Mouse (Mus musculus) heart, embryonic 10.5 days (tissue): Measurements from ENCODE around the gene Stxbp1. TPM values are rescaled to one million over a fixed set of nuclear protein-coding genes. Genes with fewer than 3 reads are reported as not detected.

Experiments used
- DNase-seq: peaks from one replicate; pipeline ENCODE4 v3.0.0-alpha.2; 2017; ENCODE audit warnings: low spot score
- H3K27ac ChIP-seq: fragments of 300-500 bp; sonication (generic); 2 replicates; pipeline ENCODE4 v1.5.1; 2016; ENCODE audit warnings: mild to moderate bottlenecking
- H3K27me3 ChIP-seq: fragments of 300-500 bp; sonication (generic); 2 replicates; pipeline ENCODE4 v1.6.1; 2016; ENCODE audit warnings: mild to moderate bottlenecking; ENCODE audit not compliant: poor library complexity, insufficient read depth, severe bottlenecking
- H3K36me3 ChIP-seq: fragments of 300-500 bp; sonication (generic); 2 replicates; pipeline ENCODE4 v1.6.1; 2016; ENCODE audit warnings: mild to moderate bottlenecking, moderate library complexity
- H3K4me1 ChIP-seq: fragments of 300-500 bp; sonication (generic); 2 replicates; pipeline ENCODE4 v1.6.1; 2016; ENCODE audit warnings: mild to moderate bottlenecking
- H3K4me3 ChIP-seq: fragments of 300-500 bp; sonication (generic); 2 replicates; pipeline ENCODE4 v1.5.1; 2016; ENCODE audit warnings: mild to moderate bottlenecking, moderate library complexity
- H3K9me3 ChIP-seq: fragments of 300-500 bp; sonication (generic); 2 replicates; pipeline ENCODE4 v1.6.1; 2016; ENCODE audit warnings: mild to moderate bottlenecking, moderate library complexity
- WGBS: fragments of 180-500 bp; shearing (Covaris S2); methylation state at CpG from one replicate; pipeline ENCODE4 v1.1.7; 2016; 5-methylcytosine and 5-hydroxymethylcytosine counted together
- polyA plus RNA-seq: library from polyadenylated mRNA; unstranded; fragments of >200 nt; fragmentation: Nextera tagmentation; extraction: Ambion mirVana; gene quantifications from 2 replicates; pipeline ENCODE4 v1.2.1, GENCODE M21; 2016

Stxbp1 gene
- polyA plus RNA-seq, 1 experiment from 2014 or later, result 19.1 TPM

DNA sequence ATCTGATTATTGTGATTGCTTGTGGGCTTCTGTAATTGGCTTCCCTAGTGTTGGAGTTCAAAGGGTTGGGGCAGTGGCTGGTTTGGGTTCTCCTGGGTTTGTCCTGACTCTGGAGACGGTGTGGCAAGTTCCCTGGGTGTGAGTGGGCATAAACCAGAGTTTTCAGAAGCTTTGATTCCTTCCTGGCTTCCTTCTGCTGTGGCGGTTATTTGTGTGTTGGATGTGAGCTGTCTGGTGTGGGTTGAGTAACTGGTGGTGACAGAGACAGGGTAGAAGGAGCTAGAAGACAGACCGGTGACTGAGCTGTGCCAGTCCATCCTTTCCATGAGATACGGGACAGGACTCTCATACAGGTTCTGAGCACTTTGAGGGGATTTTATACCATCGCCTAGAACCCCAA, 32.5 kb upstream of the Stxbp1 start:
- Histone ChIP-seq H3K9me3 (no peaks in the 10 kb centered on the region), H3K27ac (peak overlapping the region; percentile 97; the same call in 1 of the 2 replicates), H3K4me3 (no peak overlapping the region), H3K36me3 (no peaks in the 10 kb centered on the region; the same call in 1 of the 2 replicates), H3K4me1 (peaks cover 99% of the 10 kb centered on the region), H3K27me3 (no peaks in the 10 kb centered on the region)
- WGBS, result 66% methylated on average over 5 of the region's 5 CpGs
- DNase-seq, result no peak

- H3K36me3 ChIP-seq, result no peaks in the 10 kb centered on the region; the same call in 1 of the 2 replicates
- peak overlapping the region; percentile 87 for H3K4me3 ChIP-seq
- H3K27ac ChIP-seq, result peak overlapping the region; percentile 97
- WGBS, result 49% methylated on average over 3 of the region's 3 CpGs
- H3K9me3 ChIP-seq, result no peaks in the 10 kb centered on the region
- H3K27me3 ChIP-seq, result no peaks in the 10 kb centered on the region
- peaks cover 99% of the 10 kb centered on the region for H3K4me1 ChIP-seq
- no peak for DNase-seq
Measured at GRCm38 (mm10) chr2:32878396-32878795, 31.4 kb upstream of the Stxbp1 start.

DNA sequence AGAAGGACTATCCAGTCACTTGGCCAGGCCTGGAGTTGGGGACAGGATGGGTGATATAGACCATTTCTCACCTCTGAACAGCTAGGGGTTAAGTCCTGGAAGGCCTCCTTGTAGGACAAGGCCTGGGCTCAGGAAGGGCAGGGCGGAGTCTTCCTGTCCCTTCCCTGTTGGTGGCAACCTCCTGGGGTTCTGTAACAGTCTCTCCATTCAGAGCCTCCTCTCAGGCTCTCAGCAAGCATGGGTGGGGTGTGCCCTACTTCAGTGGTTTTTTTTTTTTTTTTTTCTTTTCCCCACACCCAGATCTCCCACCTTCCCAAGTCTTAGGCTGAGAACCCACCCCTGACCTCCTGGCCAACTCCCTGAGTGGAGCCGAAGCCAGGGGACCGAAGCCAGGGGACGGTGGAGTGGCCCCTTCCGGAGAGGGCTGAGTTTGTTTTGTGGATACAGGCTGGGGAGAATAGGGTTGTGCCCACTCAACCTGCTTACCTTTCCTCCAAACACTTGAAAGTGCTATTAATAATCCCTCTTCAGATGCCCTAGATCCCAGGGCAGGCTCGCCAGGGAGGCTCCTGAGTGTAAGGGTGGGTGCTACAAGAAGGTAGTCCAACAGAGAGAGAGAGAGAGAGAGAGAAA, 30.8 kb upstream of the Stxbp1 start:
- Histone ChIP-seq H3K4me1 (peaks cover 94% of the 10 kb centered on the region), H3K27ac (peak overlapping the region; percentile 97), H3K36me3 (no peaks in the 10 kb centered on the region; the same call in 1 of the 2 replicates), H3K9me3 (no peaks in the 10 kb centered on the region), H3K27me3 (no peaks in the 10 kb centered on the region), H3K4me3 (peak overlapping the region; percentile 87)
- DNase-seq, result no peak
- 24% methylated on average over 6 of the region's 6 CpGs for whole genome bisulfite sequencing

GRCm38 (mm10) chr2:32877303-32877702, 30.3 kb upstream of the Stxbp1 start:
- Histone ChIP-seq H3K4me3 (peak overlapping the region; percentile 87), H3K36me3 (no peaks in the 10 kb centered on the region; the same call in 1 of the 2 replicates), H3K9me3 (no peaks in the 10 kb centered on the region), H3K4me1 (peaks cover 88% of the 10 kb centered on the region), H3K27me3 (no peaks in the 10 kb centered on the region), H3K27ac (peak overlapping the region; percentile 97)
- 17% methylated on average over 5 of the region's 5 CpGs for WGBS
- no peak for DNase-seq

- H3K27ac ChIP-seq, result peak overlapping the region; percentile 97
- H3K4me1 ChIP-seq, result peaks cover 82% of the 10 kb centered on the region
- WGBS, result 2% methylated on average over 20 of the region's 20 CpGs
- DNase-seq, result no peak
- no peaks in the 10 kb centered on the region for H3K27me3 ChIP-seq
- H3K36me3 ChIP-seq, result no peaks in the 10 kb centered on the region; the same call in 1 of the 2 replicates
- H3K9me3 ChIP-seq, result no peaks in the 10 kb centered on the region
- peak overlapping the region; percentile 87 for H3K4me3 ChIP-seq
Measured at GRCm38 (mm10) chr2:32876490-32877302, 29.7 kb upstream of the Stxbp1 start.

DNA sequence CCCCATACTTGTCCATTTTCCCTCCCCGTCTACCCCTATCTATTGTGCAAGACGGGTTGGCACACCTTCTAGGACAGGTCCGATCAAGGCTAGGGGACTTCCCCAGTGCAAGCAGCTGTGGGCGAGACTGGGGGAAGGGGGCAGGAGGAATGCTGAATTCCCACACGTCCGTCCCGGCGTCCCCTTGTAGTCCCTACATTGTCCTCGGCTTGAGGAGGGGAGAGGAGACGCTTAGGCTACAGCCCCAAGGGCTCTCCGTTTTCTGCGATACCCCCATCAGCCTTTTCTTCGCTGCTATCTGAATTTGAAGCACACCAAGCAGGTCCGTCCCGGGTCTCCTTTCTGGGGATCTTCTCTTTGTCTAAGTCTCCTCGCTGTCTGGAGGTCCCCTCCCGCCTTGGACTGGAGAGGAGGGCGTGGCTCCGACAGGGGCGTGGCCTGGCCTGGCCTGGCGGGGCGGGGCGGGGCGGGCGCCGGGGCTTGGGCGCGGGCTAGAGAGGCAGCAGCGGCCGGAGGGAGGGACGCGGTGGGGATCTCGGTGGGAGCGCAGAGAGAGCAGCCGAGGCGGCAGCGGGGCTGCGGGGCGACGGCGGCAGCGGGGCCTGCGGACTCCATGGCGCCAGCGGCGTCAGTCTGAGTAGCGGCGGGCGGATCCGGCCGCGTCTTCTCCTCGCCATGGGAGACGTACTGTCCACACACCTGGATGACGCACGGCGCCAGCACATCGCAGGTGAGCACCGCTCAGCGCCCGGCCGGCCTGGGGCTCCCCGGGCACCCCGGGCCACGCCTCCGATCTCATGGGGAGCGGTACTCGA, 28.8 kb upstream of the Stxbp1 start, which contains the start of gene Fam129b:
Gene Fam129b (plus strand): TSS at position 440 of the 815 bp plus-strand sequence.
- Histone ChIP-seq H3K9me3 (no peaks in the 10 kb centered on the region), H3K36me3 (no peaks in the 10 kb centered on the region; the same call in 1 of the 2 replicates), H3K4me3 (peak within 1 kb of the TSS; percentile 87), H3K4me1 (peaks cover 76% of the 10 kb centered on the region), H3K27me3 (no peaks in the 10 kb centered on the region), H3K27ac (peak within 1 kb of the TSS; percentile 97)
- WGBS, result under 1% methylated on average over 62 of the region's 68 CpGs
- peak; percentile 96 for DNase-seq

GRCm38 (mm10) chr2:32874951-32875674, 28.1 kb upstream of the Stxbp1 start:
- Histone ChIP-seq H3K4me1 (peaks cover 74% of the 10 kb centered on the region), H3K4me3 (peak overlapping the region; percentile 87), H3K36me3 (no peaks in the 10 kb centered on the region; the same call in 1 of the 2 replicates), H3K27ac (peak overlapping the region; percentile 97), H3K9me3 (no peaks in the 10 kb centered on the region), H3K27me3 (no peaks in the 10 kb centered on the region)
- DNase-seq, result no peak
- WGBS, result 14% methylated on average over 15 of the region's 15 CpGs

DNA sequence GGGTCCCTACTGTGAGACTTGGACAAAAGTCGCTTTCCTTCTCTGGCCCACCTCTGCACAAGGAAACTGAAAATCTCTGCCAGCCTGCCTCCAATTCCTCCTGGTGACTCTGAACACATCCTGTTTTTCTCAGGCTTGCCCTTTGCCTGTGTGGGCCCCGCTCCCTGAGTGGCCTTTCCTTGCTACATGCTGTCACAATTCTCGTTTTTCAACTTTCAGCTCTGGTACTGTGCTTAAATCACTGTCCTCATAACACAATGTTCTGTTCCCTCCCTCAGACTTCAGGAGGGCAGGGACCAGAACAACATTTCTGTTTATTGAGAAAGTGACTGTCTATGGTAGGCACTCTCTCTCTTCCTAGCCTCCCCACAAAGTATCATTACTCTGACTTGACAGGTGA, 27.0 kb upstream of the Stxbp1 start:
- Histone ChIP-seq H3K27ac (peak overlapping the region; percentile 97), H3K27me3 (no peaks in the 10 kb centered on the region), H3K9me3 (no peaks in the 10 kb centered on the region), H3K4me3 (peak overlapping the region; percentile 87; the same call in 1 of the 2 replicates), H3K4me1 (peaks cover 71% of the 10 kb centered on the region), H3K36me3 (no peaks in the 10 kb centered on the region)
- DNase-seq, result no peak
- 74% methylated on average over 3 of the region's 3 CpGs for WGBS

GRCm38 (mm10) chr2:32870275-32871100, 23.4 kb upstream of the Stxbp1 start:
- 42% methylated on average over 8 of the region's 8 CpGs for WGBS
- DNase-seq, result no peak
- peak overlapping the region; percentile 56; the same call in 1 of the 2 replicates for H3K27ac ChIP-seq

GRCm38 (mm10) chr2:32869721-32870274, 22.8 kb upstream of the Stxbp1 start:
- WGBS, result 53% methylated on average over 6 of the region's 6 CpGs
- Histone ChIP-seq H3K9me3 (no peaks in the 10 kb centered on the region), H3K27ac (no peak overlapping the region), H3K36me3 (no peaks in the 10 kb centered on the region), H3K27me3 (no peaks in the 10 kb centered on the region), H3K4me1 (peaks cover 38% of the 10 kb centered on the region), H3K4me3 (no peak overlapping the region)
- no peak for DNase-seq

More at GRCm38 (mm10) chr2:32870275-32871100, 23.4 kb upstream of the Stxbp1 start:
- no peaks in the 10 kb centered on the region for H3K36me3 ChIP-seq
- no peaks in the 10 kb centered on the region for H3K9me3 ChIP-seq
- H3K27me3 ChIP-seq, result no peaks in the 10 kb centered on the region
- H3K4me3 ChIP-seq, result no peak overlapping the region
- H3K4me1 ChIP-seq, result peaks cover 45% of the 10 kb centered on the region

DNA sequence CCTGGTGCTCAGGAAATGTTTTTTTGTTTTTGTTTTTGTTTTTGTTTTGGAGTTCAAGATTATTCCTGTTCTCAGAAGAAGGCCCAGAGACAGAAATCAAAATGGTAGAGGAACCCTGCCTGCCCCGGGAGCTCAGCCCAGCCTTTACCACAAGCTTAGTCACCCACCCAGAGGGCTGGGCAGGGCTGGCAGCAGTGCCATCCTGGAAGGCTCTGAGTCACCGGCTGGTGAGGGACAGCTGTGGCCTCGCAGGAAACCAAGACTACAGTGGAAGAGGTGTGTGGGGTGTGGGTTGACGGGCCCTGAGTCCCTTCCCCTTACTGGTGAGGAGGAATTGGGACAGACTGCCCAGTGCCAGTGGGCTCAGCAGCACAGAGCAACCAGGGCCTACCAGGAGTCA, 20.3 kb upstream of the Stxbp1 start:
- Histone ChIP-seq H3K27ac (no peak overlapping the region), H3K4me3 (no peak overlapping the region), H3K9me3 (no peaks in the 10 kb centered on the region), H3K4me1 (peaks cover 24% of the 10 kb centered on the region), H3K36me3 (no peaks in the 10 kb centered on the region), H3K27me3 (no peaks in the 10 kb centered on the region; the same call in 1 of the 2 replicates)
- DNase-seq, result no peak
- 82% methylated on average over 4 of the region's 4 CpGs for WGBS
